Mouse (Mus musculus) lung, adult 2 months (tissue): ENCODE measurements around the gene Rec114.

Source experiments
- CTCF ChIP-seq: fragments of 200-500 bp; IDR thresholded peaks from 2 replicates; pipeline ENCODE4 v1.5.1; 2011; ENCODE audit warnings: mild to moderate bottlenecking, low read length, control low read depth; ENCODE audit not compliant: insufficient read depth
- POLR2A ChIP-seq: fragments of 200-500 bp; IDR thresholded peaks from 2 replicates; pipeline ENCODE4 v1.6.1; 2011; ENCODE audit warnings: low read depth, mild to moderate bottlenecking, control low read depth, low read length, borderline replicate concordance; ENCODE audit errors: extremely low read depth

GRCm38 (mm10) chr9:58762086-58762485, 18.3 kb upstream of the Rec114 start:
- TF ChIP-seq CTCF = no peak
- no peak for TF ChIP-seq POLR2A
